Mouse (Mus musculus): ENCODE measurements at regions not wholly inside any gene's neighbourhood (a gene's known extent, or its start where the extent isn't known, plus 50 kb on each side); places are given as distances from the start of the nearest gene placed in this dataset.

GRCm38 (mm10) chr10:24519795-24520512, 75.3 kb upstream of the Ccn2 start:
- DNase-seq = no peak

GRCm38 (mm10) chr10:24520515-24520914, 74.7 kb upstream of the Ccn2 start:
- DNase-seq = no peak

- no peak for DNase-seq
These were observed 62.5 kb upstream of the Ccn2 start for GRCm38 (mm10) chr10:24532776-24533175.

DNA sequence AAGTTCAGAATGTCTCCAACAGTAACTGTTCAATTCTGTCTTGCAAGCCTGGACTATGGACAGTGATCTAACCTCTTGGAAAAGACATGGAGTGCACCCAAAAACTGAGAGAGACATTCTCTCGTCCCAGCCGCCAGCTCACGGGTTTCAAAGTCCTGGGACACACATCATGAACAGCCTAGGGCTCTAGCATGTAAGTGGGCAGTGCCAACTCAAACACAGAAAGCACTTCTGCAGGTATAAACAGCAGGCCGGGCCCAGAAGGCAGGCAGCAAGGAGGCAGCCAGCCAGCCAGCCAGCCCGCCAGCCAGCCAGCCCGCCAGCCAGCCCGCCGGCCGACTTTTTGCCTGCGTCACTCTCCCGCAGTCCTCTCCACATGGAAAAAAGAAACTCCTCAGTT, 60.3 kb upstream of the Ccn2 start:
- DNase-seq = peak; percentile 6

- DNase-seq = no peak
These were observed 59.8 kb upstream of the Ccn2 start for GRCm38 (mm10) chr10:24535461-24535860.

DNA sequence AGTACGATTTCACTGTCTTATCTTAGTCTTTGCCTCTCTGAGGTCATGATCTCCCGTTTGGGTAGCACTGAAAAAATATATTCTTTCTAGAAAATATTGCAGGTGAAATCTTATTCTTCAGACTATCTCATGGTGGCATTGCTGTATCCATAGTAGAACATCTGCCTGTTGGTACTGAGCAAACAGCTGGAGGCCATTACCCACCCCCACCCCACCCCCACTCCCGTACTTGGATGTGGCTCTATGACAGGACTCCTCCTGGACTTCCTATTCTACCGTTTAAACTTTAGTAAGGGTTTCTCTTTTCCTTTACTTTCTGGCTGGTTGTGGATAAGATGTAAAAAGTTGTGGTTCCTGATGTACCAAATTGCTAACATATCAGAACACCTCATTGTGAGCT, 53.3 kb upstream of the Ccn2 start:
- DNase-seq = no peak

All from gastrocnemius, postnatal 10 days (tissue).